Mouse (Mus musculus): ENCODE results near the gene Gnaz.

The Gnaz gene

GRCm38 (mm10) chr10:75060217-75060842, 93.4 kb downstream of the Gnaz start, which contains the start of gene Bcr:
Gene Bcr (plus strand): TSS chr10:75060592.
- TF ChIP-seq GATA4 (IDR thresholded peaks at IDR 0.05; ENCODE audit: insufficient replicate concordance, low read length) = no peak

DNA sequence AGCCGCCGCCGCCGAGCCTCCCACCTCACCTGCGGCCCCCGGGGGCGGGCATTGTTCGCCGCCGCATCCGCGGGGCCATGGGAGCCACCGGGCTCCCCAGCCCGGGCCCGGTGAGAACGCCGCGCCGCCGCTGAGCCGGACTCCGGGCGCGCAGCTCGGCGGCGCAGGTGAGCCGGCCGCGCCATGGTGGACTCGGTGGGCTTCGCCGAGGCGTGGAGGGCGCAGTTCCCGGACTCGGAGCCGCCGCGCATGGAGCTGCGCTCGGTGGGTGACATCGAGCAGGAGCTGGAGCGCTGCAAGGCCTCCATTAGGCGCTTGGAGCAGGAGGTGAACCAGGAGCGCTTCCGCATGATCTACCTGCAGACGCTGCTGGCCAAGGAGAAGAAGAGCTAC, 93.9 kb downstream of the Gnaz start:
- TF ChIP-seq GATA4 (IDR thresholded peaks at IDR 0.05; ENCODE audit: insufficient replicate concordance, low read length) = no peak

DNA sequence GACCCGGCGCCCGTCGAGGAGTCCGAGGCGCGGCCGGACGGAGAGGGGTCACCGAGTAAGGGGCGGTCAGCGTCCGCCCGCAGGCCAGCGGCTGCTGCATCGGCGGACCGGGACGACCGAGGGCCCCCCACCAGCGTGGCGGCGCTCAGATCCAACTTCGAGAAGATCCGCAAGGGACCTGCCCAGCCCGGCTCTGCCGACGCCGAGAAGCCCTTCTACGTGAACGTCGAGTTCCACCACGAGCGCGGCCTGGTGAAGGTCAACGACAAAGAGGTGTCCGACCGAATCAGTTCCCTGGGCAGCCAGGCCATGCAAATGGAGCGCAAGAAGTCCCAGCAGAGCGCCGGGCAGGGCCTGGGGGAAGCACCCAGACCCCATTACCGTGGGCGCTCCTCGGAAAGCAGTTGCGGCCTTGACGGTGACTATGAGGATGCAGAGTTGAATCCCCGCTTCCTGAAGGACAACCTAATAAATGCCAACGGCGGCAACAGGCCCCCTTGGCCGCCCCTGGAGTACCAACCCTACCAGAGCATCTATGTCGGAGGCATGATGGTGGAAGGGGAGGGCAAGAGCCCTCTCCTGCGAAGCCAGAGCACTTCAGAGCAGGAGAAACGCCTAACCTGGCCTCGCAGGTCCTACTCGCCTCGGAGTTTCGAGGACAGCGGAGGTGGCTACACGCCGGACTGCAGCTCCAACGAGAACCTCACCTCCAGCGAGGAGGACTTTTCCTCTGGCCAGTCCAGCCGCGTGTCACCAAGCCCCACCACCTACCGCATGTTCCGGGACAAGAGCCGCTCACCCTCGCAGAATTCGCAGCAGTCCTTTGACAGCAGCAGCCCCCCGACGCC, 94.6 kb downstream of the Gnaz start:
- no peak for TF ChIP-seq GATA4 (IDR thresholded peaks at IDR 0.05; ENCODE audit: insufficient replicate concordance, low read length)

DNA sequence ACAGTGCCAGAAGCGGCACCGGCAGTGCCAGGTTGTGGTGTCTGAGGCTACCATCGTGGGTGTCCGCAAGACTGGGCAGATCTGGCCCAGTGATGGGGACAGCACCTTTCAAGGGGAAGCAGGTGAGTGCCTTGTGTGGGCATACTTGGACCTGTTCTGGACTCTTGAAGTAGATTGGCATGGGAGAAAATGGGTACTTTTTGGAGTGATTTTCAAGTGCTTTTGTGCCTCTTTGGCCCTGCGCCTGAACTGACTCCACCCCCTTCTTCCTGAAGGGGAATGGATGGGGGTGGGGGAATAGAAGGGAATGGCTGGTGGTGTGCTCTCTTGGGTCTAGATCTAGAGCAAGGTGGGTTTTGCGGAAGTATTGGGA, 95.2 kb downstream of the Gnaz start:
- no peak for TF ChIP-seq GATA4 (IDR thresholded peaks at IDR 0.05; ENCODE audit: insufficient replicate concordance, low read length)

GRCm38 (mm10) chr10:75062621-75063020, 95.6 kb downstream of the Gnaz start:
- no peak for TF ChIP-seq GATA4 (IDR thresholded peaks at IDR 0.05; ENCODE audit: insufficient replicate concordance, low read length)

DNA sequence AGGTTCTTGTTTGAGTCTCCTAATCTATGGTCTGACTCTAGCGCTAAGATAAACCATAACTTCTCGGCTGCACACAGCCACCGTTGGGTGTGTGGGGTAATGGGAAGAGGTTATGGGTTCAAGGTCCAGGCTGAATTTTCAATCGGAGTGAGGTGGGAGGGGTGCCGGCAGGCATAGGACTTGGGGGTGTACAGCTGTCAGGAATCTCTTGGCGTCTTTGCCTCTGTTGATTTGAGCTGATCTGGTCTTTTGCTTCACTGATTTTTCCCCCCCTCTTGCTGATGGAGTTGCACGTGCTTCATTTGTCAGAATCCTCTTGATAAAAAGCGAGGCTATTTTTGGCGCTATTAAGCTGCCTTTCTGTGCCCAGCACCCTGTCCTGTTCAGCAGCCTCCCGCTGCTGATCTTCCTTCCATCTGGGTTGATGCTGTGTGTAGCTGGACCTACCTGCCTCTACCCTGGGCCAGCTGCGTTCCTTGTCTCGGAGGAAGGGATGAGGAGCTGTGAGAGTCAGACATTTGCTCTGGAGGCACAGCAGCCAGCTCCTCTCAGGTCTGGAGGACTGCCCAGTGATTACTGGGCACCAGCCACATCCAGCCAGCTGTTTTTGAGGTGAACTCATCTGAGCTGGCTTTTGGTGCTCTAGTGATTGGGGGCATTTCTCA, 96.5 kb downstream of the Gnaz start:
- no peak for TF ChIP-seq GATA4 (IDR thresholded peaks at IDR 0.05; ENCODE audit: insufficient replicate concordance, low read length)

- TF ChIP-seq GATA4 (IDR thresholded peaks at IDR 0.05; ENCODE audit: insufficient replicate concordance, low read length) = no peak
These were observed 98.7 kb downstream of the Gnaz start for GRCm38 (mm10) chr10:75065691-75066090.

Measured in liver, adult (tissue).